In the genomic region with DNA sequence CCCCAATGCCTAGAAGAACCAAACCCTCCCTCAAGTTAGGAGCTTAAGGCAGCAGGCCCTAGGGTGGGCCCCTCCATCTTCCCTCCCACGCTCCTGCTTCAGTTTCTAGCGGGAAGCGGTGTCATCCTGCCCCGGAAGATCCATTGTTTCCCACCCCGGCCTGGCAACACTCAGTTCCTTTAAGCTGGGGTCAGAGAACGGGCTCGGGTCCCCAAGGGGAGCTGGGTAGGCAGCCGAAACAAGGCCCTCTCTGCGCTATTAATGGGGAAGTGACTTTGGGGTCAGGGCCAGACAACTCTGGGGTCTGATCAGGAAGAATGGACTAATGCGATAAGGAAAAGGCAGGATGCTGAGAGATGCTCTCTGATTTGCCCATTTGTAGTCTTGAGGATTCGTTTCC, we compare ENCODE assay signal across 8 mouse cellular contexts. TPM values are rescaled to one million over a fixed set of nuclear protein-coding genes. Genes with fewer than 3 reads are reported as not detected.
DNase-seq lines count a peak whose midpoint lies in the region; ATAC-seq lines count a peak whose summit lies in the region.

No protein-coding gene starts in this region.

- no peak overlapping the region for H3K27ac ChIP-seq in embryonic facial prominence, embryonic 11.5 days (replicated peaks; ENCODE audit: low read depth, low read length)
- H3K27ac ChIP-seq in heart, embryonic 14.5 days (replicated peaks in 1 of 2; ENCODE audit: control insufficient read depth in 1 of 2, insufficient read depth in 1 of 2, low read depth in 2 of 2, low read length in 2 of 2), result peak overlapping the region; percentile 95 to 97
- peak overlapping the region; percentile 99 for H3K27ac ChIP-seq in kidney, embryonic 15.5 days

- ATAC-seq in embryonic facial prominence, embryonic 11.5 days (replicated peaks; ENCODE audit: insufficient number of reproducible peaks, low FRiP score, low TSS enrichment, low read depth), result no peak
- ATAC-seq in heart, embryonic 14.5 days (ENCODE audit: insufficient number of reproducible peaks, insufficient read depth, low FRiP score, low read depth), result no peak
- no peak for ATAC-seq in kidney, embryonic 15.5 days (replicated peaks; ENCODE audit: low FRiP score)

- WGBS in embryonic facial prominence, embryonic 11.5 days, result 19% methylated on average over 11 of the region's 11 CpGs
- WGBS in heart, embryonic 14.5 days, result 28% methylated on average over 11 of the region's 11 CpGs
- 26% methylated on average over 11 of the region's 11 CpGs for WGBS in kidney, embryonic 15.5 days

- peak overlapping the region; percentile 16; the same call in 1 of the 2 replicates for H3K4me3 ChIP-seq in embryonic facial prominence, embryonic 11.5 days (ENCODE audit: low read depth, low read length)
- H3K4me3 ChIP-seq in heart, embryonic 14.5 days (ENCODE audit: control insufficient read depth in 1 of 2, insufficient read depth in 1 of 2, low read depth in 1 of 2, low read length in 2 of 2), result peak overlapping the region; percentile 59 to 76
- H3K4me3 ChIP-seq in kidney, embryonic 15.5 days (replicated peaks), result peak overlapping the region; percentile 78

- peaks cover 2% of the 10 kb centered on the region for H3K36me3 ChIP-seq in embryonic facial prominence, embryonic 11.5 days (replicated peaks; ENCODE audit: control insufficient read depth, insufficient read depth, low read depth, low read length)
- peaks cover 26% of the 10 kb centered on the region for H3K36me3 ChIP-seq in heart, embryonic 14.5 days (ENCODE audit: control insufficient read depth, insufficient read depth, low read length)
- peaks cover 36% of the 10 kb centered on the region for H3K36me3 ChIP-seq in kidney, embryonic 15.5 days

- peak overlapping the region; percentile 43; the same call in 1 of the 2 replicates for H3K9ac ChIP-seq in embryonic facial prominence, embryonic 11.5 days (replicated peaks; ENCODE audit: low read length)
- peak overlapping the region; percentile 83; the same call in 1 of the 2 replicates for H3K9ac ChIP-seq in heart, embryonic 14.5 days (ENCODE audit: low read length)
- H3K9ac ChIP-seq in kidney, embryonic 15.5 days, result peak overlapping the region; percentile 91

- peak overlapping the region; percentile 63 for H3K4me2 ChIP-seq in embryonic facial prominence, embryonic 11.5 days (ENCODE audit: low read depth, low read length)
- peak overlapping the region; percentile 73 for H3K4me2 ChIP-seq in heart, embryonic 14.5 days (ENCODE audit: low read length)
- peak overlapping the region; percentile 84 for H3K4me2 ChIP-seq in kidney, embryonic 15.5 days

- H3K4me1 ChIP-seq in embryonic facial prominence, embryonic 11.5 days (ENCODE audit: control insufficient read depth, insufficient read depth, low read length), result peaks cover 10% of the 10 kb centered on the region
- peaks cover 17 to 21% of the 10 kb centered on the region in 2 experiments for H3K4me1 ChIP-seq in heart, embryonic 14.5 days (ENCODE audit: control insufficient read depth in 2 of 2, insufficient read depth in 2 of 2, low read length in 2 of 2)
- H3K4me1 ChIP-seq in kidney, embryonic 15.5 days, result peaks cover 59% of the 10 kb centered on the region

- no peaks in the 10 kb centered on the region for H3K27me3 ChIP-seq in embryonic facial prominence, embryonic 11.5 days (ENCODE audit: control insufficient read depth, insufficient read depth, low read length)
- H3K27me3 ChIP-seq in heart, embryonic 14.5 days (ENCODE audit: control insufficient read depth, insufficient read depth, low read length), result no peaks in the 10 kb centered on the region
- 0 out of 2 replicates have a peak, but pooled peaks cover 3% of the 10 kb centered on the region for H3K27me3 ChIP-seq in kidney, embryonic 15.5 days

- peak; percentile 41 to 64 for DNase-seq in spleen, postnatal 4 days (ENCODE audit: low spot score in 2 of 2)
- no peak for DNase-seq in spleen, postnatal 14 days (ENCODE audit: low spot score in 2 of 2)
- no peak for DNase-seq in embryonic facial prominence, embryonic 11.5 days (ENCODE audit: low spot score)
- DNase-seq in lung, postnatal 4 days, result peak; percentile 73 to 82
- peak; percentile 30 for DNase-seq in thymus, postnatal 4 days
- DNase-seq in yolk sac, embryonic 10.5 days (ENCODE audit: low spot score), result no peak

- no peaks in the 10 kb centered on the region for H3K9me3 ChIP-seq in embryonic facial prominence, embryonic 11.5 days (replicated peaks; ENCODE audit: control insufficient read depth, low read length)
- H3K9me3 ChIP-seq in heart, embryonic 14.5 days (ENCODE audit: control insufficient read depth, low read length), result no peaks in the 10 kb centered on the region
- no peaks in the 10 kb centered on the region for H3K9me3 ChIP-seq in kidney, embryonic 15.5 days (replicated peaks)

RNA-seq across cellular contexts. Expression of a gene that starts 1.3 kb away (rescaled TPM):
- 13.6 and 18.1 TPM in 2 replicates for polyA plus RNA-seq in embryonic facial prominence, embryonic 11.5 days (2014; fragmentation: Nextera tagmentation; extraction: Ambion mirVana)
- 43.1 and 46.7 TPM in 2 replicates for polyA plus RNA-seq in heart, embryonic 14.5 days (2014; fragmentation: Nextera tagmentation; extraction: Ambion mirVana)
- 41.9 and 44.3 TPM in 2 replicates for polyA plus RNA-seq in kidney, embryonic 15.5 days (2015; fragmentation: Nextera tagmentation; extraction: Ambion mirVana)

RNA-seq across cellular contexts. Expression of a gene that starts 1.3 kb away (rescaled TPM):
- polyA plus RNA-seq in embryonic facial prominence, embryonic 11.5 days (2014; fragmentation: Nextera tagmentation; extraction: Ambion mirVana), result 33.3 TPM in 2 replicates
- 19.9 and 22.1 TPM in 2 replicates for polyA plus RNA-seq in heart, embryonic 14.5 days (2014; fragmentation: Nextera tagmentation; extraction: Ambion mirVana)
- polyA plus RNA-seq in kidney, embryonic 15.5 days (2015; fragmentation: Nextera tagmentation; extraction: Ambion mirVana), result 30.2 and 30.5 TPM in 2 replicates

RNA-seq across cellular contexts. Expression of a gene that starts 1.5 kb away (rescaled TPM):
- polyA plus RNA-seq in embryonic facial prominence, embryonic 11.5 days (2014; fragmentation: Nextera tagmentation; extraction: Ambion mirVana), result 123 and 135 TPM in 2 replicates
- 158 and 174 TPM in 2 replicates for polyA plus RNA-seq in heart, embryonic 14.5 days (2014; fragmentation: Nextera tagmentation; extraction: Ambion mirVana)
- polyA plus RNA-seq in kidney, embryonic 15.5 days (2015; fragmentation: Nextera tagmentation; extraction: Ambion mirVana), result 153 and 155 TPM in 2 replicates

RNA-seq across cellular contexts. Expression of a gene that starts 16.7 kb away (rescaled TPM):
- 25.9 and 26.2 TPM in 2 replicates for polyA plus RNA-seq in embryonic facial prominence, embryonic 11.5 days (2014; fragmentation: Nextera tagmentation; extraction: Ambion mirVana)
- polyA plus RNA-seq in heart, embryonic 14.5 days (2014; fragmentation: Nextera tagmentation; extraction: Ambion mirVana), result 18.0 and 22.0 TPM in 2 replicates
- 32.6 and 33.0 TPM in 2 replicates for polyA plus RNA-seq in kidney, embryonic 15.5 days (2015; fragmentation: Nextera tagmentation; extraction: Ambion mirVana)

RNA-seq across cellular contexts. Expression of a gene that starts 27.6 kb away (rescaled TPM):
- 48.0 and 52.1 TPM in 2 replicates for polyA plus RNA-seq in embryonic facial prominence, embryonic 11.5 days (2014; fragmentation: Nextera tagmentation; extraction: Ambion mirVana)
- polyA plus RNA-seq in heart, embryonic 14.5 days (2014; fragmentation: Nextera tagmentation; extraction: Ambion mirVana), result 16.5 TPM in 2 replicates
- 54.8 and 62.8 TPM in 2 replicates for polyA plus RNA-seq in kidney, embryonic 15.5 days (2015; fragmentation: Nextera tagmentation; extraction: Ambion mirVana)

Comparison
In these comparisons a context has a peak if more than half of its experiments do, and no peak if none do; other contexts are left out.
1. DNase-seq: peak in spleen, postnatal 4 days (2 of 2), lung, postnatal 4 days (2 of 2) and thymus, postnatal 4 days (single experiment); none in spleen, postnatal 14 days (0 of 2), embryonic facial prominence, embryonic 11.5 days (single experiment) and yolk sac, embryonic 10.5 days (single experiment).
2. H3K4me3 ChIP-seq: peak in every context shown above with its lines; median percentile 78 in kidney, embryonic 15.5 days; 68 in heart, embryonic 14.5 days; 16 in embryonic facial prominence, embryonic 11.5 days.
3. Peak in every context shown above with its lines, with median percentiles within 50 percentile points of each other: H3K4me2 ChIP-seq and H3K9ac ChIP-seq.